Mouse (Mus musculus) MN1 (cell line): ENCODE measurements around the gene Cln3.
A peak's percentile ranks its signal among the peaks of the same experiment; 100 is the strongest.

ENCODE experiments used
- DNase-seq: peaks from one replicate; pipeline ENCODE4 v3.0.0-alpha.2; 2016; ENCODE audit warnings: low spot score

Gene Cln3

DNA sequence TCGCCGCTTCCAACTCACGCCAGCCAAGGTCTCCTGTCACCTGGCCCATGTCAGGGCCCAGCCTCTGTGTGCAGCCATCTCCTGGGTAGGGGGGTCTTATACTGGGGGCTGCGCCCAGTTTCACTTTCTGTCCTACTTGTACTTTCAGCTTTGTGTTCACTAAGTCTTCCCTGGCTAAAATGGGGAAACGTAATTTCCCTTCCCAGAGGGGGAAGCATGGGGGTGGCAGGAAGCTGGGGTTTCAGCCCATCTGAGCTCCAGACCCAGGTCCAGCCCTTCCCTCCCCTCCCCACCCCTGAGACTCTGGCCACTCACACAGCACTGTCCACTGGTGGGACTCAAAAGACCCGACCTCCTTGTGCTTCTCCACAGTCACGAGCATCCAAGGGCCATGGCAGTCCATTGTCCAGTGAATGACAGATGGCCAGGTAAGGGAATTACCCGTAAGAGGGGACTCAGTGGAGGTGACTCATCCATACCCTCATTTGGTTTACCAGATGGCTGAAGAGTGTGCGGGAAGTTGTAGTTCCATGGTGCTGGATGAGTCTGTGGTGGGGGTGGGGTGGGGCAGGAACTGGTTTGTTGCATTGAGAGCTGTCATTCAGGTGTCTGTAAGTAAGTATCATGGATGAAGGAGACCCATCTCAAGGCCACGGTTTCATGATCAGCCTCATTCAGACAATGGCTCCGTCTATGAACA, 9.4 kb upstream of the Cln3 start, which contains the start of gene Il27:
Il27 (minus strand) TSS at position 80 of the 700 bp plus-strand sequence.
- no peak for DNase-seq

DNA sequence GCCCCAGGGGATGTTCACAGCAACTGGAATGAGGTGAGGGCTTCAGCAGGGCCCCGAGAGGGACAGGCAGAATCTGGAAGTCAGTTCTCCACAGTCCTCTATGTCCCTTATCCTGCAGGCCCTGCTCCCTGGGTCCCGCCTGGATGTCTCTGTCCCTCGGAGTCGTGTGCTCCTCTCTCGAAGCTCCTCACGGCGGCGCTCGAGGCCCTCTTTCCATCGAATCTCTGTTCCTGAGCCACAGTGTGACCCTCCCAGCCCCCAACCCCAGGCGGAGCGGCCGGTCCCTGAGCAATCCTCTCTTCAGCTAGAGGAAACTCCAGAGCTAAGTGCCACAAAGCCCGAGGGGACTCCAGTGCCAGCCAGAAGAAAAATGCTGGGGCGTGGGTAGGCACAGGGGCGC, 2.2 kb upstream of the Cln3 start:
- no peak for DNase-seq

DNA sequence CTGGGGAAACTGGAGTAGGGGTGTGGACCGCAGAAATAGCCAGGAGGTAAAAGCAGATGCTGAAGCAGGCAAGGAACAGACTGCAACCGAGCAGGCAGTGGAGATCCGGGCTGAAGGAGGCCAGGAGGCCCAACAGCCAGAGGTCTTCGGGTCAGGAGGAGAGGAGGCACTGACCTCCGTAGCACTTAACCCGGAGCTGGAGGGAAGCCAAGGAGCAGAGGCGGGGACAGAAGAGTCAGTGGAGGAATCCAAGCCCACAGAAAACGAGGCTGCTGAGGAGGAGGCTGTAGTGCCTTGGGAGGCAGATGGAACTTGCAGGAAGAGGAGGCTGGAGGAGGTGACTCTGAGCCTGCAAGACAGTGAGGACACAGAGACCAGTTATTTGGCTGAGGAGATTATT, 1.2 kb upstream of the Cln3 start:
- DNase-seq, result no peak

DNA sequence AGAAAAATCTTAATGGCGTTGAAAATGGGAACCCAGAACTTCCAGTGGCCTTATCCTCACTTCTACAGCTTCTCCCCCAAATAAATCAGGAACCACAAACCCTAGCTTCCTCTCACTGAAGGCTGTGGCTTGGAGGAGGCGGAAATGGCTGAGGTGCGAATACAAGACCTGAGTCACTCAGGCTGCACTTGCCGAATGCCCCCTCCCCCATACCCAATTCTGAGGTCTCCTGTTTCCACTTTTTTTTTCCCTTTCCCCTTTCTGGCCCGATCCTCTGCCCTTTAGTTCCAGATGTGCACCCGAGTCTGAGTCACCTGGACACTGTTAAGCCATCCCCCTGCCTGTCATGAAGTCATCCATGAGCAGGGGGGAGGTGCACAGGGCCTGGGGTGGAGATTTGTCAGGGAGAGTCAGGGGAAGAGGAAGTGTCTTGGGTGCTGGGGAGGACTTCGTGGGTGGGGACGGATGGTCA, 1.1 kb downstream of the Cln3 start, which contains the start of gene Apobr:
Apobr (plus strand) TSS at position 437 of the 472 bp plus-strand sequence.
- DNase-seq, result no peak

DNA sequence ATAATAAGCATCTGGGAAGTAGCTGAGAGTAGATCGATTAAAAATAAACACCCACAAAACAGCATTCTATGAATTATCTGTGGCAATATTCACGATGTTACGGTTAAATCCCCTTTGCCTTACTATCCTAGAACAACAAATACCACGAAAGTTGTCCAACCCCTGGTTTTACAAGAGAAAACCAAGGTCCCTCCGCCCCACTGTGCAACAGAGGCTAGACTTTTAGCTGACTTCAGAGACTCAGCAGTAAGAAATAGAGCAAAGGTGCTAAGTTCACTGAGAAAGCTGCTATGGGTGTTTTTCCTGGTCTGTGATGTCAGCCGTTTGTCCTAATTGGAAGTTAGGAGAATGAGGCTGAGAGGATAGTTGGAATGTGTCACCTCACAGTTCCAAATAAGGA, 1.9 kb downstream of the Cln3 start:
- peak; percentile 29 for DNase-seq

DNA sequence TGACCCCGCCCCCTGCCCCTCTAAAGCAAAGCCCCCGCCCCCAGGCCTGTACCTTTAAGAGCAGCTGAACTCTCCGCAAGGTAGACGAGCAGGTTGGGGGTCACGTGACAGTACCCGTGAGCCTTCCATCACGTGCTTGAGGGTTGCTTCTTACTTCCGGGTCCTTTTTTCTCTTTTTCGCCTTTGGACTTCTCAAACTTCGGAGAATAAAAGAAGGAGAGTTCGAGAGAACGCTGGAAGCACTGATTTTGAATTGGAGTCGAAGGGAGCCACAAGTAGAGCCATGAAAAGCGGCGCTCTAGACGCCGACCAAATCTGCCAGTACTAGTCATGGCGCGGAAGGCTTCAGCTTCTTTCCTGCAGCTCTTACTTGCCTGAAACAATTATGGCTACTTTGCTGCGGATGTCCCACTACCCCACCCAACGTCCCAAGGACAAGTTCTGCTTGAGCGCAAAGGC, 2.3 kb downstream of the Cln3 start:
- peak; percentile 90 for DNase-seq

DNA sequence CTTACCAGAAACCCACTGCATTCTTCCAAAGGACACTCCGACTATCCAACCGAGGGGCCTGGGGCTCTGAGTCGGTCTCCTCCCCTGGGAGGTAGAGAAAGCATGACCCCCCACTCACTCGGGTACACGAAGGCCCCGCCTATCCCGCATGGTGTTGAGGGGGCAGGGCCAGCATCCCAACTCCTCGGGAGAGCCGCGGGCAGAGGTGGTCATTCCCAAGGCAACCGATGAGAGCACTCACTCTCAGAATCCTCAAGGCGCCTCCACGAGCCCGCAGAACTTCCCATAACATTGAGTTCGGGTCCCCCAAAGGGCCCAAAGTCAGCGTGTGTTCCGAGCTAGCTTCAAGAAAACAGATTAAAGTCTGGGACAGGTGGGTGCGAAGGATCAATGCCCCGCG, 2.9 kb downstream of the Cln3 start:
- DNase-seq, result peak; percentile 52

DNA sequence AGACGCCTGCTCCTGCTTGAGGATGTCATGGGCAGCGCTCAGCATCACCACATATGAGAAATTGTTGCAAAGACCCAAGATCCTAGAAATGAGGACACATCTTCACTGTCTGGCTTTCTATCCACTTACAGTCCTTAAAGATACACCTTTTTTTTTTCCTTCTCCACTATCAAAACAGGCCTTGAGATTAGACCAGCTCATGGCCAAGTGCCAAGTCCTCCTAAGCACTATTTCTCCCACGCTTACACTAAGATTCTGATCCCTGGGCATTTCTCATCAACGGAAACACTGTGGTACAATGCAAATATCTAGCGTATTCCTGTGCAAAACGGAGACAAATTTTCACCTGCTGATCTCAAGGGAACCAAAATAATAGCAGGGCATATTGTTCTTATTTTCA, 4.0 kb downstream of the Cln3 start:
- DNase-seq, result no peak

DNA sequence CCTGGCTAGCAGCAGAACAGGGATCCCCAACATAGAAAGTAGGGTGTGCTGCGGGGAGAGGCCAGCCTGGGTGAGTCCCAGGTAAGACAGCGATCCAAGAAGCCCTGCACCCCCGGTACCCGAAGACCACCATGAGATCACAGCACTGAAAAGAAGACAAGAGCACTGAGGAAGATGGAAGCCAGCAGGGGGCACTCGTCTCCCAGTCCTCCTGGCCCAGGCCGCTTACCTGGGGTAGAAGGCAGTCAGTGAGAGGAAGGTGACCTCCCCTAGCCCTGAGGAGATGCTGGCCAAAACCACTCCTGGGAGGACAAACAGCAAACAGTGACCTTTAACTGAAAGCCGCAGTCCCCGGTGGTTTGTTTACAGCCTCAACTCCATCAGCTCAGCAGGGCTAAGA, 6.4 kb downstream of the Cln3 start:
- peak; percentile 28 for DNase-seq

DNA sequence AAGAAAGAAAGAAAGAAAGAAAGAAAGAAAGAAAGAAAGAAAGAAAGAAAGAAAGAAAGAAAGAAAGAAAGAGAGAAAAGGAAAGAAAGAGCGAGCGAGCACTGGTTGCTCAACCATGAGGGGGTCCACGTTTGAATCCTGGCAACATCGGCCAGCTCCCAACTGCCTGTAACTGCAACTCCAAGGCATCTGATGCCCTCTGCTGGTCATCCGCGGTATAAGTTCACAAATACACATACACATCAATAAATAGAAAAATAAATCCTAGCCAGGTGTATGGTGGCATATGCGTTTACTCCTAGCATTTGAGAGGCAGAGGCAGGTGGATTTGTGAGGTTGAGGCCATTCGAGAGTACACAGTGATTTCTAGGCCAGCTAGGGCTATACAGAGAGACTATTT, 8.7 kb downstream of the Cln3 start:
- DNase-seq, result peak; percentile 49

DNA sequence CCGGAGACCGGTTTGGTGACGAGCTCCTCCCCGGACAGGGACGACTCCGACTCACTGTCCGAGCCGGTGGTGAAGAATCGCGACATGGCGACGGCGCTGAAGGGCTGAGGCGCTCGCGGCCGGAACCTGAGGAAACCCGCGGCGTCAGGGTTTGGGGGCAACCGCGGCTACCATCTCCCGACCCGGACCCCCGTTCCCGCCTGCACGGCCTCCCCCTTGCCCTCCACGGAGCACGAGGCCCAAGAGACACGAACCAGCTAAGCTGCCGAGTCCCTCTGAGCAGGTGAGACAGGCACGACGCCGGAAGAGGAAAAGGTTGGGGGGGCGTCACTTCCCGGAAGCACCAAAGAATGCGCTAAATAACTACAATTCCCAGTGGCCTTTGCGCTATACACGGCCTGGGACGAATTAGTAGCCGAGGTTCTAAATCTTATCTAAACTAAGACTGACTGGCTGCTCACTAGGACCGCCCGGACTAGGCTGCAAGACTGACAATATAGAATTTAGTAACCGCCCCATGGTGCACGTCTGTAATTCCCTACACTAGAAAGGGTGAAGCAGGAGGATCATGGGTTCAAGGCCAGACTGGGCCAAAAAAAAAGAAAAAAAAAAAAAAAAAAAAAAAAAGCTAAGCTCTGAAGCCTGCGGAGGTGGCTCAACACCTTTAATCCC, 19.4 kb downstream of the Cln3 start, which contains the start of gene Eif3c:
Eif3c (minus strand) TSS at position 318 of the 672 bp plus-strand sequence.
- peak; percentile 94 for DNase-seq

DNA sequence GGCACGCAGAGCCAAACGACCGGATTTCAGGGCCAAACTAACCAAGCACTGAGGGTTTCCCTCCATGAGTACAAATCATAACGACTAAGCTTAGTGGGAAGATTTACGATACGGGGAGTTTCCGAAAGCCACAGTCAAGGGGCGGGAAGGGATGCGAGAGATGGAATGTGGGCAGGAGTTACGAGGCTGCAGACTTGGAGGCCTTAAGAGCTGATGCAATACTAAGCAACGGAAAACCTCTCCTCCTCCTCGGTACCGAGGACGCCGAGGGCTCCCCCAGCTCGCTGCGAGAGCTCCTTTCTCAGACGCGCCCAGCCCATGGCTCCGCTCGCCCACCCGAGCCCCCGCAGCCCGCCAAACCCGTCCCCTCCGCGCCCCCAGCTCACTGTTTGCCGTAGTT, 19.9 kb downstream of the Cln3 start:
- peak; percentile 75 for DNase-seq

DNA sequence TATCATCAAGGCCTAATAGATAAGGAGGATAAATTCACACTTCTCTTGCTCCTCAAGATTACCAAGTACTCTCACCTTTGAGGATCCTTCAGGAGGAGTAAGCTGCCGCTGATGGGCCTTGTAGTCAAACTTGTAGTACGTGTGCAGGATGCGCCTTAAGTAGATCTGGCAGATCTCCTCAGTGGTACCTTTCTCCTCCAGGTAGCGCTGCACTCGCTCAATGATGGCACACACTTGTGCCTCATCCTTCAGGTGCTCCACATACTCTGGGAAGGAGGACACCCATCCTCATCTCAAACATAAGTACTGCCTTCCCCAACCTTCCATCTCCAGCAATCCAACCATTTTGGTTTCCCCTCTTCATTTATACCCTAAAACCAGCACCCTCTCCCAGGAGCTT, 29.0 kb downstream of the Cln3 start:
- no peak for DNase-seq

DNA sequence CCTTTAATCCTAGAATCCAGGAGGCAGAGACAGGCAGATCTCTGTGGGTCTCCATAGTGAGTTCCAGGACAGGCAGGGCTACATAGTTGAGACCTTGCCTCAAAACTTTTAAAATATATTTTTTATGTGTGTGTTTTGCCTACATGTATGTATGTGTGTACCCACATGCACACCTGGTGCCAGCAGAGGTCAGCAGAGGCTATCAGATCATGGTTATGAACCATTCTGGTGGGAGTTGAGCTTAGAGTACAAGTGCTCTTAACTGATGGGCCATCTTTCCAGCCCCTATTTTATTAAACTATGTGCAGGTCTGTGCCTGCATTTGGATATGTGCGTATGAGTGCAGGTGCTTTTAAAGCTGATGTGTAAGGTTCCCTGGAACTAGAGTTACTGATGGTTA, 30.8 kb downstream of the Cln3 start:
- DNase-seq, result no peak

DNA sequence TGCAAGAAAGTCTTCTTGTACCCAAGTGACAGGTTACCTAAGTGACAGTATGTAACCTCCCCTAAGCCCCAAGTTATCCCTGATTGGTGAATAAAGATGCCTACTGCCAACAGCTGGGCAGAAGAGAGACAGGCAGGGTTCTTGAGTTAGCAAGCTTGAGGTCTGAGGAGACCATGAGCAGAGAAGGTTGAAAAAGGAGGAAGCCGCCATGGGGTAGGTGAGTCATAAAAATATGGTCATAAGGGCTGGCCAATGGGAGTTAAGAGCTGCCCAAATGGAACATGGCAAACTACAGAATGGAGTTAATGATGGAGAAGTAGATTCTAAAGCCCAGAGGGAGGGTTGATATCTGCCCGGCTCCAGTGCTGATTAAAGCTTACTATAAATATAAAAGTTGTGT, 40.0 kb downstream of the Cln3 start:
- no peak for DNase-seq

DNA sequence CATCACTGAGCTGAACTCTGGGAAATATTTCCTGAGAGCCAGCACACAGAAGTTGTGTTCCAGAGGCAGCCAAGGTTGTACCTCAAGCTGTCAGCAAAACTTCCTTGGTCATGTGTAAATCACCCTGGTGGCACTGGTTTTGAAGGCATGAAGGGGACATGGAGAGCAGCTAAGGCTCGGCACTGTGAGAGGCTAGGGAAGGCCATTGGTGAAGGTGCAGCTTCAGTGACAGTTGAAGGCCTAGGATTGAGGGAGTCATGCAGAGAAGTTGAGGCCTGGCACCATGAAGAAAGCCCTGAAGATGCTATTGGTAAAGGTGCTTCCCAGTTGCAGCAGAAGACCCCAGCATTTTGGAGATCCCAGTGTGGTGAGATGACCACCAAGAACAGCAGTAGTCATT, 44.0 kb downstream of the Cln3 start:
- DNase-seq, result no peak

DNA sequence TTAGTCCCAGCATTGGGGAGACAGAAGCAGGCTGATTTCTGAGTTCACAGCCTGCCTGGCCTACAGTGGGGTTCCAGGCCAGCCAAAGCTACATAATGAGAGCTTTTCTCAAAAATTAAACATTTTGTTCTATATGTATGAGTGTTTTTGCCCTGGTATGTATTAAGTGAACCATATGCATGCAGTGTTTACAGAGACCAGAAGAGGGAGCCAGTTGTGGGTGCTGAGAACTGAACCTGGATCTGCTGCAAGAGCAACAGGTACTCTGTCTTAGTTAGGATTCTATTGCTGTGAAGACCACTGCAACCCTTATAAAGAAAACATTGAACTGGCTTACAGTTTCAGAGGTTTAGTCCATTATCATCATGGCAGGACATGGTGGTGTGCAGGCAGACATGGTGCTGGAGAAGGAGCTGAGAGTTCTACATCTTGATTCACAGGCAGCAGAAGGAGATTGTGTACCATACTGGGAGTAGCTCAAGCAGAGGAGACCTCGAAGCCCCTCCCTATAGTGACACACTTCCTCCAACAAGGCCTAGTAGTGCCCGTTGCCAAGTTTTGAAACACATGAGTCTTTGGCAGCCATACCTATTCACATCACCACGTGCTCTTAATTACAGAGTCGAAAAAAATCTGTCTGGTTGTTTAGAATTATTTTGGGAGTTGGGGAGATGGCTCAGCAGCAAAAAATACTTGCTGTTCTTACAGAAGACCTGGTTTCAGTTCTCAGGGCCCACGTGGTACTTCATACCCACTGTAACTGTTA, 47.6 kb downstream of the Cln3 start:
- peak; percentile 37 for DNase-seq

DNA sequence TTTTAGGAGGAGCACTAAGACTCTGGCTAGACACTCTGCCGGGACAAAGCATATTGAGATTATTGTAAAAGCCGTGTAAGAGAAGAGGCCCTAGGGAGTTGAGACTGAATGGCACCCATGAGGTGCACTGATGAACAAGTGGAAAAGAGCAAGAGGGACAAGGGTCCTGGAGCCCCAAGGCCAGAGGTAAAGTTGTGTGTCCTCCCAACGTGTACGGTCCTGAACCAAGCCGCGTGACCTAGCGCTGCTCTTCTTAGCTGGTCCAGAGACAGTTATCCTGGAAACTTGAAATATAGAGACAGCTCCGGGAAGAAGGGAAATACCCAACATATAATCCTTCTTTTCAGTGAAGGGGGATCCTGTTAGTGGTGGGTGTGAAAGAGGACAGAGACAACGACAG, 49.2 kb downstream of the Cln3 start:
- DNase-seq, result no peak

DNA sequence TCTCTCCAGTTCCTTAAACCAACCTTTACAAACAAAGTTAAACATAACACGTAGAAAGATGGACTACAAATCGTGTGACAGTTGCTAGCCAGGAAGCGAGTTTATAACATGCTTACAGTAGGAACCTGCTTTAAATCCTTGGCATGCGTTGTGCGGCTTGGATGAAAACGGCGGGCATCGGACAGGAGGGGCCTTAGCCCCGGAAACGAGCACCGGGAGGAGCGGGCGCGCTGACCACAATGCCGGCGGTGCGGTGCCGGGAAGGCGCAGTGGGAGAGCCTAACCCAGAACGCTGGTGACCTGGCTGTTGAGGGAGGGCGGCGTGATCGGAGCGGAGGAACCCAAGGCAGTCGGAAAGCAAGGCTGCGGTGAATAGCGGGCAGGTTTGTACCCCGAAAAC, 49.9 kb downstream of the Cln3 start:
- no peak for DNase-seq

DNA sequence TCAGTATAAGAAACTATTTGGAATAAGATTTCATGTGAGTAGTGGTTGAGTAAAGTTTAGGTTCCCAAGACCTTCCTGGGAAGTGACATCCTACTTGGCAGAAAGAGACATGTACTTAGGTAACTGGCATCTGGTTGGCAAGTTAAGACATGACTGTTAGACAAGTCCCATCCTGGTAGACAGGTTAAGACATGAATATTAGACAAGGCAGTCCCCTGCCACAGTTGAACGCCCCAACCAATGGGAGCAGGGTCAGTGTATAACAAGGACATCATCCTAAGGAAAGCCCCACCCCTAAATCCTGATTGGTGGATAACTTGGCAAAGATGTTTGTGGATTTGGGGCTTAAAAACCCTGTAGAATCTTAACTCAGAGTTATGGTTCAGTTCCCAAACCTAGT, 52.2 kb downstream of the Cln3 start:
- no peak for DNase-seq

DNA sequence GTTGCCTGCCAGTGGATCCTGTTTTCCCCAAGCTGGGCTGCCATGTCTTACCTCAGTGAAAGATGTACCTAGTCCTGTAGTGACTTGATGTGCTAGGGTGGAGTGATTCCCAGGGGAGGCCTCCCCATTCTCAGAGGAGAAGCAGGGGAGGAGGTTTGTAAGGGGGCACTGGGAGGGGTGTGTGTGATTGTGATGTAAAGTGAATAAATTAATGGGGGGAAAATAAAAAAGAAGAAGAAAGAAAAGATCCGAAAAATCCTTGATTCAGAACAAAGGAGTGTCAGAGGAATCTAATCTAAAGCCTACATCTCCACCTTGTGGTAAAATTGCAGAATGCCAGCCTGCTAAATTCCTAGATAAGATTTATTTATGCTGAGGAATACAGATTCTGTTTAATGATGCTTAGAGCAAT, 57.4 kb downstream of the Cln3 start:
- peak; percentile 80 for DNase-seq

DNA sequence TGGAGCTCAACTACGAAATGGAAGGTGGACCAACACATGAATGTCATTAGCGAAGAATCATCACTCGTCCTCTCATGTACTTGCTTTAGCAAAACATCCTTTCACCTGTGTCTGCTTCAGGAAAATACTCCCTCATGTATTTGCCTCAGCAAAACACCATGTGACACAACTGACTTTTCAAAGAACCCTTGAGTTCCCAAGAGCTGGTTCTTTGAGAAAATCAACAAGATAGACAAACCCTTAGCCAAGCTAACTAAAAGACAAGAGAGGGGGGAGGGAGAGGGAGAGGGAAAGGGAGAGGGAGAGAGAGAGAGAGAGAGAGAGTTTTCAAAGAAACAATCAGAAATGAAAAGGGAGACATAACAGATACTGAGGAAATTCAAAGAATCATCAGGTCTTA, 62.3 kb downstream of the Cln3 start:
- DNase-seq, result no peak
